Mouse (Mus musculus) liver (tissue): ENCODE measurements at regions not wholly inside any gene's neighbourhood (a gene's known extent, or its start where the extent isn't known, plus 50 kb on each side); places are given as distances from the start of the nearest gene placed in this dataset.
"Not testable (repeated sequence)": the region's sequence is repeated elsewhere in the genome, so short reads cannot be mapped to it uniquely, and the experiment has no call there.

Experiments
- DNase-seq: peaks from one replicate; pipeline ENCODE4 v3.0.0-alpha.2; 2020; ENCODE audit warnings: mixed read lengths

DNA sequence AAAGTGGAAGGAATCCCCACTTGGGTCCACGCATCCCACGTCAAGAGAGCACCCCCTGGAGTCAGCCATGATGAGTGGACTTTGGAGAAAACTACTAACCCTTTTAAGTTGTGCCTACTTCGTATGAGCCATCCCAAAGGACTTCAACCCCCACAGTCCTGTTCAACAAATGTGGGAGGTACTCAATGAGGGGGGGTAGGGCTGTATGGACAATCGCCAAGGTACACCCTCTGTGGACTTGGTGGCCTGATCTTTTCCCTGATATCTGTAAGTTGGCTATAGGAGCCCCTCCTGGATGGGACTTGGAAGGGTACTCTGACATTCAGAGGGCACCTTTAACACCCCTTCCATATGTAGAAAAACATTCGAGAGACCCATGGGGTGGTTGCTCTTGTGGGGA is 256.5 kb upstream of the Olfr161 start:
- not testable (repeated sequence) for DNase-seq

DNA sequence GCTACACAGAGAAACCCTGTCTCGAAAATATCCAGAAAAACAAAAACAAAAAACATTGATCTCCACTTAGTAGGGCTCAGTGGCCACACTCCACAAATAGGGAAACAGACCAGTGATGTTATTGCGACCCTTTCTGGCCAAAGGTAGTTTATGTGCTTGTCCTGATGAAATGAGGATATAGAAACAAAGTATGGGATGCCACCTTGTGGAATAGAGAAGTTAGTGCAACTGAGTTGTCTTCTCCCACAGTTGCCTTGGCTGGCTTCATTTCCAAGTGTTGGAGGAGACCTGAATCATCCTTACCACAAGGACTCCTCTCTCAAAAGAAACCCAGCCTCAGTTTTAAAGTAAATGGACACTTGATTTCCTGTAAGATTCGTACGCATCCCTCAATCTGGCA is 247.5 kb upstream of the Olfr161 start:
- DNase-seq: not testable (repeated sequence)

DNA sequence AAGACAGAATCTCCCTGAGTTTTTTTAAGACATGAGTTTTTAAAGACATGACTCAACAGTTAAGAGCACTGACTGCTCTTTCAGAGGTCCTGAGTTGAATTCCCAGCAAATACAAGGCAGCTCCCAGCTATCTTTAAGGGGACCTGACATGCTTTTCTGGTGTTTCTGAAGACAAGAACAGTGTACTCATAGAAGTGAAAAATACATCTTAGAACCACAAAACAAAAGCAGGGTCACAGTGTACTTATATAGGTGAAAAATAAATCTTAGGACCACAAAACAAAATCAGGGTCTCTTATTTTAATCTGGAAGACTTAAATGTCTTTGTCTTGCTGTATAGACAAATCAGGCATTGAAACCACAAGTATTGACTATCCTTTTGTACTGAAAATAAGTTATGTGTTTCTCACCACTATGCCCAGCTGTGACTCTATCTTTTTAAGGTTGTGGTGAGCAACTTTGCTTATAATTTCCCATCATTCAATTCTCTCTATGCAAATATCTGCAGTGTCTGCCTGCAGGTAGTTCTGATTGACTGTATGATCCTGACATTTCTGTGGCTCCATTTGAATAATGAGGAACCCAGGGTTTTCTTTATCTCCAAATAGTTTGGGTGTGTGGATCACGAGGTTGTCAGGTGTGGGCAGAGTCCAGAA is 246.0 kb upstream of the Olfr161 start:
- DNase-seq: not testable (repeated sequence)

- DNase-seq: not testable (repeated sequence)
Measured at GRCm38 (mm10) chr16:3349382-3349781, 241.5 kb upstream of the Olfr161 start.

- peak; percentile 2 for DNase-seq
Measured at GRCm38 (mm10) chr16:3349850-3350547, 240.8 kb upstream of the Olfr161 start.

GRCm38 (mm10) chr16:3350668-3351507 is 240.0 kb upstream of the Olfr161 start:
- DNase-seq: peak; percentile 59

DNA sequence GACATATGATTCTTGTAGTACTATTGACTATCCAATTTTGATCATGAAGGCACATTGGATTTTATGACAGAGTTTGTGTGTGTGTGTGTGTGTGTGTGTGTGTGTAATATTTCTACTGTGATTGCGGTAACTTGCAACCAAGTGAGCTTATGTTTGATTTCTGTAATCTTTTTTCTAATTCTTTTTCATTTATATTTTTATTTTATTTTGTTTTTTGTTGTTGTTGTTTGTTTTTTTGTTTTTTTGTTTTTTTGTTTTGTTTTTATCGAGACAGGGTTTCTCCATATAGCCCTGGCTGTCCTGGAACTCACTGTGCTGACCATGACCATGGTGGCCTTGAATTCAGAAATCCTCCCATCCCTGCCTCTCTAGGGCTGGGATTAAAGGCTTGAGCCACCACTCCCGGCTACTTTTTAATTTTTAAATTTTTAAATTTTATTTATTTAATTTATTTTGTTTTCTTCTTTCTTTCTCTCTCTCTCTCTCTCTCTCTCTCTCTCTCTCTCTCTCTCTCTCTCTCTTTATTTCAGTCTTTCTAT is 239.3 kb upstream of the Olfr161 start:
- DNase-seq: not testable (repeated sequence)
